Mouse (Mus musculus) spleen, adult 2 months (tissue): ENCODE data around the gene Clcn1. TPM values are rescaled to one million over a fixed set of nuclear protein-coding genes. Genes with fewer than 3 reads are reported as not detected.

Experiments
- DNase-seq, 2 experiments: peaks; one replicate each; pipeline versions ENCODE4 v3.0.0 to v3.0.0-alpha.2; 2012 to 2021; ENCODE audit warnings: low spot score in 2 of 2, low read depth in 1 of 2
- H3K27ac ChIP-seq: fragments of 200-500 bp; 2 replicates; pipeline ENCODE4 v1.5.1; 2012; ENCODE audit warnings: low read length, inconsistent platforms; ENCODE audit not compliant: insufficient read depth
- H3K27me3 ChIP-seq: fragments of 200-500 bp; 2 replicates; pipeline ENCODE4 v1.6.1; 2012; ENCODE audit warnings: mild to moderate bottlenecking, moderate library complexity, low read length, inconsistent platforms; ENCODE audit not compliant: control insufficient read depth, insufficient read depth
- H3K36me3 ChIP-seq: fragments of 200-500 bp; 2 replicates; pipeline ENCODE4 v1.6.1; 2012; ENCODE audit warnings: mild to moderate bottlenecking, low read length, inconsistent platforms; ENCODE audit not compliant: control insufficient read depth, insufficient read depth
- H3K4me1 ChIP-seq: fragments of 200-500 bp; 2 replicates; pipeline ENCODE4 v1.6.1; 2011; ENCODE audit warnings: inconsistent platforms; ENCODE audit not compliant: control insufficient read depth, insufficient read depth, insufficient read length
- H3K4me3 ChIP-seq: fragments of 200-500 bp; 2 replicates; pipeline ENCODE4 v1.5.1; 2011; ENCODE audit warnings: mild to moderate bottlenecking, inconsistent platforms; ENCODE audit not compliant: insufficient read depth, insufficient read length; ENCODE audit errors: extremely low read depth
- CTCF ChIP-seq: fragments of 200-500 bp; IDR thresholded peaks from 2 replicates; pipeline ENCODE4 v1.5.1; 2011; ENCODE audit warnings: mild to moderate bottlenecking, inconsistent platforms; ENCODE audit not compliant: insufficient read depth, insufficient read length, insufficient replicate concordance; ENCODE audit errors: extremely low read depth
- POLR2A ChIP-seq: fragments of 200-500 bp; IDR thresholded peaks from 2 replicates; pipeline ENCODE4 v1.6.1; 2011; ENCODE audit warnings: low read depth, low read length, inconsistent platforms
- WGBS: fragments of 180-500 bp; shearing (Covaris S2); methylation state at CpG from one replicate; pipeline ENCODE4 v1.1.7; 2018; 5-methylcytosine and 5-hydroxymethylcytosine counted together
- polyA plus RNA-seq: library from polyadenylated mRNA; depleted of rRNA; stranded (reverse); fragments of >200 nt; gene quantifications from 2 replicates; pipeline ENCODE4 v1.2.3, GENCODE M21; 2012

Clcn1 gene
- polyA plus RNA-seq, 1 experiment, result 0.18 TPM

DNA sequence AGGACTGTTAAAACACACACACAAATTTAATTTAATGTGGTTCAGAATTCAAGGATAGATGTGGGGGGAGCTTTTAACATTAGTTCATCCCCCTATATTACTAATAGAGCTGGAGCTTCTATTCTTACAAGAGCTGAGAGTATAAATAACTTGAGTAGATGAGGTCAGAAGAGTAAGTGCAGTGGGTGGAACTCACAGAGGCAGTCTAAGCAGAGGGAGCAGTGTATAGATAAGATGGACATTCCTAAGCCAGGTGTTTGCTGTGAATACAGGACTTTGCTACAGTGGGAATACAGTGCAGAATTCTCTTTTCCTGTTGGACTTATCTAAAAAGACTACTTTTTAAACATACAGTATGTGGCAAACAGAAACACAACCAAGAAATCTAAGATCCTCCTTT is 15.7 kb upstream of the Clcn1 start:
- Histone ChIP-seq H3K27me3 (no peaks in the 10 kb centered on the region), H3K36me3 (peaks cover 45% of the 10 kb centered on the region), H3K4me1 (no peaks in the 10 kb centered on the region), H3K27ac (no peak overlapping the region), H3K4me3 (no peak overlapping the region)
- TF ChIP-seq CTCF (no peak), POLR2A (no peak)
- no peak for DNase-seq

DNA sequence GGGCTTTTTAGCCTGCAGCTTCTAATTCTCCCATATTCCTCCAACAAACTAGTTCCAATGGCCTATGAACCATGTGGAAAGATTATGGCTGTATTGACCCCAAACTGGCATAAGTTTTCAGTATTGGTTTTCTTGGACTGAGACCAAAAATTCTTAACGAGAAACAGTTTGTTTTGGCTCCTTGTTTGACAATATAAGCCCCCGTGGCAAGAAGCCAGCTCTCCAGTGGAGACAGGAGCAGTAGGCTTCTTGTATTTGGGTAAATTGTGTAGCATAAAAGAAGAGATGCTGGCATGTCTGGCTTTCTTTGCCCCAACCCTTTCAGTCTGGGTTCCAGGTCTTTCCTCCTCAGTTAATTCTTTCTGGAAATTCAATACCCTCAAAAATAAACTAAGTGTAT is 10.3 kb upstream of the Clcn1 start:
- no peak for DNase-seq
- 82% methylated on average over 2 of the region's 2 CpGs for WGBS

DNA sequence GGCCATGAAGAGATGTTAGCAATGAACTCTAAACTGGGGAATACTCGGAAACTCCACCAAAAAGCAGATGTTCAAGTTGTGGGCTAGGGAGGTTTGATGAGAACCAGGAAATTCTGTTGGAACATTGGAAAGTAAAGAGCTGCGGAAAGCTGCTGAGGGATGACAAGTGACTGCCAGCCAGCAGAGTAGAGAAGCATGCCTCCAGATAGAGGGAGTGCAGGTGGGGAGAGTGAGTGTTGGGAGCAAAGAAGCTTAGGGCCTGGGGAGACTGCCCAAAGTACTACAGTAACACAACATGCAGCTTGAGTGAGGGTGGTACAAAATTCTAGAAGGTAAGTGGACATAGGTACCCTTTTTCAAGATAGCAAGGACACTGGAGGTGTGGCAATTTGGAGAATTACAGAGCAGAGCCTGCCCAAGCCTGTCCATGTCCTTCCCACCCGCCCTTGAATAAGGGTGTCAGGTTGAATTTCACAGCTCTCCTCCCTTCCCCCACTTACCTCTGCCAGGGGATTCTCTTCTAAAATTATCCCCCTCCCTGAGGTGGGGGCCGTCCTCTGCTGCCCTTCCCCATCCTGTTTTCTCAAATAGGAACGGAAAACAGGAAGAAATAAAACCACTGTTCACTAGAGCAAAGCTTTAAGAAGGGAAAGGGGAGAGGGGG is 3.5 kb upstream of the Clcn1 start:
- H3K4me3 ChIP-seq, result no peak overlapping the region
- H3K4me1 ChIP-seq, result no peaks in the 10 kb centered on the region; the same call in 1 of the 2 replicates
- no peak for DNase-seq
- no peaks in the 10 kb centered on the region for H3K27me3 ChIP-seq
- 61% methylated on average over 5 of the region's 5 CpGs for WGBS
- peaks cover 32% of the 10 kb centered on the region for H3K36me3 ChIP-seq
- no peak overlapping the region for H3K27ac ChIP-seq
- TF ChIP-seq CTCF (no peak), POLR2A (no peak)

More for the DNA sequence above, 10.3 kb upstream of the Clcn1 start:
- TF ChIP-seq POLR2A (no peak), CTCF (no peak)
- no peak overlapping the region for H3K4me3 ChIP-seq
- no peak overlapping the region for H3K27ac ChIP-seq
- no peaks in the 10 kb centered on the region for H3K4me1 ChIP-seq
- H3K27me3 ChIP-seq, result no peaks in the 10 kb centered on the region
- peaks cover 60% of the 10 kb centered on the region for H3K36me3 ChIP-seq

DNA sequence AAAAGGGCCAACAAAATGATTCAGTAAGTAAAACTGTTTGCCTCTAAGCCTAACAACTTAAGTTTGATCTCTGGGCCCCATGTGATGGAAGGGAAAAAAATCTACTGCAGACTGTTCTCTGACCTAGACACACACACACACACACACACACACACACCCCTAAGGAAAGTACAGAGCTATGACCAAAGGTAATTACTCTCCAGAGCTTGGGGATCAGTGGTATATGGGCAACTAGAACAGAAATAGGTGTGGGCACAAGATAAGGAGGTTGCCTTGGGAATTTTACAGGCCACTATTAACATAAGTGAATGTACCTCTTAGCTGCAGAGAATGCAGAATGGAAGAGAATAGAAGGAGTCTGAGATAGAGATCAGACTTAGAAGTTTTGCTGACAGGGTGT is 1.1 kb downstream of the Clcn1 start:
- no peak for DNase-seq
- no peak overlapping the region for H3K4me3 ChIP-seq
- no peak overlapping the region for H3K27ac ChIP-seq
- peaks cover 6% of the 10 kb centered on the region for H3K36me3 ChIP-seq
- no peaks in the 10 kb centered on the region; the same call in 1 of the 2 replicates for H3K4me1 ChIP-seq
- no peaks in the 10 kb centered on the region for H3K27me3 ChIP-seq
- TF ChIP-seq POLR2A (no peak), CTCF (no peak)

DNA sequence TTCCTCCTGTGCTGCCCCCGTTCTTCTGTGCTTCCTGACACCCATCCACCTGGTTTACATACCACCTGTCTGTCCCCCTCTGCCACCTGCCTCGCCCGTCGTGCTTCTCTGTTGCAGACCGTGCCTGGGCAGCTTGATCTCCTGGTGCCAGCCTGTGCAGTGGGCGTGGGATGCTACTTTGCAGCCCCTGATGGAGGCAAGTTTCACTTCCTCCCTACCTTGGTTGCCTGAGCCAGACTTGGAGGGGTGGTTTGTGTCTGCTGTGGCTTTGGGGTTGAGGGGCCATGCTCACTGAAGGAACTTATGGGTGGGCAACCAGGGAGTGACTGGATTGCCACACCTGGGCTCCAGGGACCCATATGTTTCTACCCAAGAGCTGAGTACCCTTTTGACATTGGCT is 6.8 kb downstream of the Clcn1 start:
- Histone ChIP-seq H3K4me1 (peaks cover 9% of the 10 kb centered on the region; the same call in 1 of the 2 replicates), H3K27me3 (no peaks in the 10 kb centered on the region), H3K36me3 (no peaks in the 10 kb centered on the region), H3K27ac (no peak overlapping the region), H3K4me3 (no peak overlapping the region)
- peak; percentile 5 to 53 for DNase-seq
- 19% methylated on average over 6 of the region's 6 CpGs for WGBS
- TF ChIP-seq CTCF (no peak), POLR2A (no peak)

DNA sequence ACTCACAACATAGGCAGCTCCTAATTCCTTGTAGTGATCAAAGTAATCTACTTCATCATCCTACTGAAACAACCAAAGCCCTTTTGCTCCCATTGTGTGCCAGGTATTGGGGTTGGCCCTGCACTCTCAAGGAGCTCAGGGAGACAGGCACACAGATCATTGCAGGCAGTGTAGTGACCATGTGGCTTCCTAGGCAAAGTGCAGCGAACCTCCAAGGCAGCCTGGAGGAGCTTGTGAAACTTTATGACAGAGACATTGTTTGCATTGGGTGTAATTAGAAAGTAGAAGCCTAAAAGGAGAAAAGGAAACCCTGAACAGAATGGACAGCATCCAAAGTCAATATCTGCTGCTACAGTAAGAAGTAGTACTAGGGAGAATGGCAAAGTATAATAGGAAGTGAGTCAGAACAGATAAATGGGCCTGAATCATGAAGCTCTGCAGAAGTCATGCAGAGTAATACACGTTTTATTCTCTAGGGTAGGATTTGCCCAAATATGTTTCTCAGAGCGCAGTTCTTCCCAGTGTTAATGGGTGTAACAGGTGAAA is 9.1 kb downstream of the Clcn1 start:
- 77% methylated on average over 3 of the region's 3 CpGs for WGBS
- H3K36me3 ChIP-seq, result no peaks in the 10 kb centered on the region
- no peak overlapping the region for H3K27ac ChIP-seq
- DNase-seq, result no peak
- TF ChIP-seq CTCF (no peak), POLR2A (no peak)
- H3K4me1 ChIP-seq, result peaks cover 9% of the 10 kb centered on the region; the same call in 1 of the 2 replicates
- no peaks in the 10 kb centered on the region for H3K27me3 ChIP-seq
- no peak overlapping the region for H3K4me3 ChIP-seq

DNA sequence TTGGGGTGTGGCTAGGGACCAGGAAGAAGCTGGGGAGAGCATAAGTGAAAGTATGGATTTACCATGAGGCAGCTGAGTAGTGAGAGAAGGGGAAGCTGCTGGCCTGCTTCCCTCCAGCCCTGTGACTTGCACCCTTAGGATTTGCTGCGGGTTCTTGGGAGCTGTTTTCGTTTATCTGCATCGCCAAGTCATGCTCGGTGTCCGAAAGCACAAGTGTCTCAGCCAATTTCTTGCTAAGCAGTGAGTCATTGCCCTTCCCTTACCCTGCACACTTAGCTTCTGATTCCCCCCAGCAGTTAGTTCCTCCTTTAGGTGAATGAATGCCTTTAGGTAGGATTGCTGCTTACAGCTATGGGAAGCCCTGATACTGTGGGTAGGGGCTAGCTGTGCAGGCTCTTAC is 12.9 kb downstream of the Clcn1 start:
- no peak for TF ChIP-seq POLR2A
- Histone ChIP-seq H3K4me3 (no peak overlapping the region), H3K27me3 (no peaks in the 10 kb centered on the region), H3K36me3 (no peaks in the 10 kb centered on the region), H3K27ac (no peak overlapping the region), H3K4me1 (no peaks in the 10 kb centered on the region)
- WGBS, result 47% methylated on average over 5 of the region's 5 CpGs
- no peak for DNase-seq
